Mouse (Mus musculus) hindbrain, embryonic 16.5 days (tissue): ENCODE measurements around the gene Naaa. TPM values are rescaled to one million over a fixed set of nuclear protein-coding genes. Genes with fewer than 3 reads are reported as not detected.

ENCODE experiments used
- ATAC-seq: fragments of 200-750 bp; cut with Nextera tagmentation; 2 replicates; pipeline ENCODE4 v1.8.0; 2017; ENCODE audit warnings: moderate TSS enrichment, moderate library complexity
- H3K27ac ChIP-seq: fragments of 300-500 bp; sonication (generic); 2 replicates; pipeline ENCODE4 v1.5.1; 2014; ENCODE audit warnings: low read depth, mild to moderate bottlenecking, control low read depth, low read length, moderate library complexity
- H3K27me3 ChIP-seq: fragments of 300-500 bp; sonication (generic); replicated peaks from 2 replicates; pipeline ENCODE4 v1.6.1; 2014; ENCODE audit warnings: low read length; ENCODE audit not compliant: control insufficient read depth, insufficient read depth
- H3K36me3 ChIP-seq: fragments of 300-500 bp; sonication (generic); 2 replicates; pipeline ENCODE4 v1.6.1; 2014; ENCODE audit warnings: mild to moderate bottlenecking, low read length, moderate library complexity, mixed read lengths; ENCODE audit not compliant: control insufficient read depth, insufficient read depth
- H3K4me1 ChIP-seq: fragments of 300-500 bp; sonication (generic); 2 replicates; pipeline ENCODE4 v1.6.1; 2014; ENCODE audit warnings: low read depth, low read length; ENCODE audit not compliant: control insufficient read depth, insufficient read depth
- H3K4me2 ChIP-seq: fragments of 300-500 bp; sonication (generic); 2 replicates; pipeline ENCODE4 v1.6.1; 2014; ENCODE audit warnings: mild to moderate bottlenecking, low read length, control low read depth, moderate library complexity
- H3K4me3 ChIP-seq: fragments of 300-500 bp; sonication (generic); 2 replicates; pipeline ENCODE4 v1.5.1; 2014; ENCODE audit warnings: mild to moderate bottlenecking, low read length, control low read depth, moderate library complexity
- H3K9ac ChIP-seq: fragments of 300-500 bp; sonication (generic); 2 replicates; pipeline ENCODE4 v1.6.1; 2014; ENCODE audit warnings: low read depth, mild to moderate bottlenecking, control low read depth, low read length, moderate library complexity
- H3K9me3 ChIP-seq: fragments of 300-500 bp; sonication (generic); 2 replicates; pipeline ENCODE4 v1.6.1; 2014; ENCODE audit warnings: mild to moderate bottlenecking, low read length, moderate library complexity; ENCODE audit not compliant: control insufficient read depth
- WGBS: fragments of 180-500 bp; shearing (Covaris S2); extraction: QIAGEN DNeasy Blood & Tissue Kit; methylation state at CpG from one replicate; pipeline ENCODE4 v1.1.7; 2014; 5-methylcytosine and 5-hydroxymethylcytosine counted together
- polyA plus RNA-seq: library from polyadenylated mRNA; unstranded; fragments of >200 nt; fragmentation: Nextera tagmentation; extraction: Ambion mirVana; gene quantifications from 2 replicates; pipeline ENCODE4 v1.2.1, GENCODE M21; 2015

Gene Naaa
- polyA plus RNA-seq, 1 experiment from 2014 or later = 28.5 TPM

GRCm38 (mm10) chr5:92248614-92249013 lies 29.4 kb downstream of the Naaa start:
- no peak for ATAC-seq

GRCm38 (mm10) chr5:92245483-92245882 lies 32.5 kb downstream of the Naaa start:
- H3K27ac ChIP-seq = no peak overlapping the region
- no peaks in the 10 kb centered on the region for H3K9me3 ChIP-seq
- ATAC-seq = no peak
- H3K4me2 ChIP-seq = no peak overlapping the region
- H3K4me3 ChIP-seq = no peak overlapping the region
- H3K27me3 ChIP-seq = no peaks in the 10 kb centered on the region
- H3K36me3 ChIP-seq = no peaks in the 10 kb centered on the region
- 90% methylated on average over 9 of the region's 9 CpGs for WGBS
- no peaks in the 10 kb centered on the region for H3K4me1 ChIP-seq
- no peak overlapping the region for H3K9ac ChIP-seq

More at GRCm38 (mm10) chr5:92248614-92249013, 29.4 kb downstream of the Naaa start:
- Histone ChIP-seq H3K4me1 (peaks cover 5% of the 10 kb centered on the region; the same call in 1 of the 2 replicates), H3K27me3 (no peaks in the 10 kb centered on the region), H3K36me3 (no peaks in the 10 kb centered on the region), H3K4me2 (no peak overlapping the region), H3K4me3 (no peak overlapping the region), H3K9ac (no peak overlapping the region), H3K9me3 (no peaks in the 10 kb centered on the region), H3K27ac (no peak overlapping the region)
- 87% methylated on average over 11 of the region's 11 CpGs for WGBS

GRCm38 (mm10) chr5:92244900-92245299 lies 33.1 kb downstream of the Naaa start:
- WGBS = 93% methylated on average over 2 of the region's 2 CpGs
- no peak overlapping the region for H3K4me3 ChIP-seq
- no peaks in the 10 kb centered on the region for H3K27me3 ChIP-seq
- no peaks in the 10 kb centered on the region for H3K4me1 ChIP-seq
- H3K27ac ChIP-seq = no peak overlapping the region
- no peaks in the 10 kb centered on the region for H3K36me3 ChIP-seq
- no peak overlapping the region for H3K9ac ChIP-seq
- ATAC-seq = no peak
- no peak overlapping the region for H3K4me2 ChIP-seq
- no peaks in the 10 kb centered on the region for H3K9me3 ChIP-seq

- WGBS = 89% methylated on average over 12 of the region's 12 CpGs
- ATAC-seq = no peak
These were observed 37.2 kb downstream of the Naaa start for GRCm38 (mm10) chr5:92240769-92241168.

GRCm38 (mm10) chr5:92239333-92240232 lies 38.4 kb downstream of the Naaa start:
- Histone ChIP-seq H3K4me3 (no peak overlapping the region), H3K4me2 (peak overlapping the region; percentile 36), H3K4me1 (no peaks in the 10 kb centered on the region), H3K9me3 (no peaks in the 10 kb centered on the region), H3K27ac (no peak overlapping the region), H3K9ac (no peak overlapping the region), H3K27me3 (no peaks in the 10 kb centered on the region), H3K36me3 (no peaks in the 10 kb centered on the region)
- WGBS = 42% methylated on average over 29 of the region's 29 CpGs
- ATAC-seq = peak; percentile 89

More at GRCm38 (mm10) chr5:92240769-92241168, 37.2 kb downstream of the Naaa start:
- H3K4me1 ChIP-seq = no peaks in the 10 kb centered on the region
- H3K9me3 ChIP-seq = no peaks in the 10 kb centered on the region
- no peaks in the 10 kb centered on the region for H3K36me3 ChIP-seq
- H3K27me3 ChIP-seq = no peaks in the 10 kb centered on the region
- no peak overlapping the region for H3K27ac ChIP-seq
- no peak overlapping the region for H3K4me2 ChIP-seq
- no peak overlapping the region for H3K4me3 ChIP-seq
- H3K9ac ChIP-seq = no peak overlapping the region

- ATAC-seq = no peak
- H3K4me3 ChIP-seq = no peak overlapping the region
- H3K9ac ChIP-seq = no peak overlapping the region
- H3K27ac ChIP-seq = no peak overlapping the region
- H3K4me2 ChIP-seq = no peak overlapping the region
- H3K9me3 ChIP-seq = no peaks in the 10 kb centered on the region
- H3K36me3 ChIP-seq = no peaks in the 10 kb centered on the region
- H3K27me3 ChIP-seq = no peaks in the 10 kb centered on the region
- H3K4me1 ChIP-seq = no peaks in the 10 kb centered on the region
- WGBS = 73% methylated on average over 5 of the region's 5 CpGs
These were observed 42.9 kb downstream of the Naaa start for GRCm38 (mm10) chr5:92234939-92235557.

GRCm38 (mm10) chr5:92233366-92233765 lies 44.6 kb downstream of the Naaa start:
- Histone ChIP-seq H3K27me3 (no peaks in the 10 kb centered on the region), H3K9ac (no peak overlapping the region), H3K4me2 (no peak overlapping the region), H3K27ac (no peak overlapping the region), H3K36me3 (no peaks in the 10 kb centered on the region), H3K4me3 (no peak overlapping the region), H3K4me1 (no peaks in the 10 kb centered on the region), H3K9me3 (no peaks in the 10 kb centered on the region)
- no peak for ATAC-seq
- WGBS = 89% methylated on average over 4 of the region's 4 CpGs

GRCm38 (mm10) chr5:92231836-92232235 lies 46.1 kb downstream of the Naaa start:
- H3K9me3 ChIP-seq = no peaks in the 10 kb centered on the region
- no peaks in the 10 kb centered on the region for H3K36me3 ChIP-seq
- no peak overlapping the region for H3K4me3 ChIP-seq
- H3K9ac ChIP-seq = no peak overlapping the region
- H3K27me3 ChIP-seq = no peaks in the 10 kb centered on the region
- H3K4me2 ChIP-seq = no peak overlapping the region
- no peaks in the 10 kb centered on the region for H3K4me1 ChIP-seq
- 80% methylated on average over 10 of the region's 10 CpGs for WGBS
- no peak overlapping the region for H3K27ac ChIP-seq
- no peak for ATAC-seq

GRCm38 (mm10) chr5:92230306-92230705 lies 47.7 kb downstream of the Naaa start:
- Histone ChIP-seq H3K36me3 (no peaks in the 10 kb centered on the region), H3K27me3 (no peaks in the 10 kb centered on the region), H3K9me3 (no peaks in the 10 kb centered on the region), H3K4me1 (no peaks in the 10 kb centered on the region), H3K4me2 (no peak overlapping the region), H3K27ac (no peak overlapping the region), H3K9ac (no peak overlapping the region), H3K4me3 (no peak overlapping the region)
- 87% methylated on average over 11 of the region's 11 CpGs for WGBS
- ATAC-seq = no peak
